Mouse (Mus musculus): ENCODE data around the gene Gm28490. TPM values are rescaled to one million over a fixed set of nuclear protein-coding genes. Genes with fewer than 3 reads are reported as not detected.

The Gm28490 gene
- polyA plus RNA-seq (2014; fragmentation: Illumina TruSeq; extraction: RNeasy Lipid Tissue Mini Kit (QIAGEN cat#74804); ENCODE audit: low read depth, low replicate concordance), result not detected

GRCm38 (mm10) chrY:31634656-31635055 lies at the start of gene Gm28490:
Gene Gm28490, minus strand, starts transcription at chrY:31634756.

